Mouse (Mus musculus) kidney, embryonic 16.5 days (tissue): ENCODE data around the gene Ttc7. TPM values are rescaled to one million over a fixed set of nuclear protein-coding genes. Genes with fewer than 3 reads are reported as not detected.

ENCODE experiments used
- ATAC-seq: fragments of 200-750 bp; cut with Nextera tagmentation; 2 replicates; pipeline ENCODE4 v1.8.0; 2017; ENCODE audit warnings: moderate TSS enrichment; ENCODE audit not compliant: low FRiP score, low TSS enrichment
- H3K27ac ChIP-seq: fragments of 300-500 bp; sonication (generic); 2 replicates; pipeline ENCODE4 v1.5.1; 2014; ENCODE audit warnings: low read length
- H3K27me3 ChIP-seq: fragments of 300-500 bp; sonication (generic); 2 replicates; pipeline ENCODE4 v1.6.1; 2014; ENCODE audit warnings: low read length, control low read depth, mixed read lengths; ENCODE audit not compliant: insufficient read depth
- H3K36me3 ChIP-seq: fragments of 300-500 bp; sonication (generic); 2 replicates; pipeline ENCODE4 v1.6.1; 2014; ENCODE audit warnings: low read length, control low read depth, mixed read lengths; ENCODE audit not compliant: insufficient read depth
- H3K4me1 ChIP-seq: fragments of 300-500 bp; sonication (generic); 2 replicates; pipeline ENCODE4 v1.6.1; 2014; ENCODE audit warnings: low read length, control low read depth, mixed read lengths; ENCODE audit not compliant: insufficient read depth
- H3K4me2 ChIP-seq: fragments of 300-500 bp; sonication (generic); replicated peaks from 2 replicates; pipeline ENCODE4 v1.6.1; 2014; ENCODE audit warnings: low read depth, low read length
- H3K4me3 ChIP-seq: fragments of 300-500 bp; sonication (generic); 2 replicates; pipeline ENCODE4 v1.5.1; 2014; ENCODE audit warnings: mild to moderate bottlenecking, low read length
- H3K9ac ChIP-seq: fragments of 300-500 bp; sonication (generic); replicated peaks from 2 replicates; pipeline ENCODE4 v1.6.1; 2014; ENCODE audit warnings: low read length
- H3K9me3 ChIP-seq: fragments of 300-500 bp; sonication (generic); 2 replicates; pipeline ENCODE4 v1.6.1; 2016; ENCODE audit warnings: low read length, control low read depth
- WGBS: fragments of 180-500 bp; shearing (Covaris S2); extraction: QIAGEN DNeasy Blood & Tissue Kit; methylation state at CpG from one replicate; pipeline ENCODE4 v1.1.7; 2014; 5-methylcytosine and 5-hydroxymethylcytosine counted together
- polyA plus RNA-seq: library from polyadenylated mRNA; unstranded; fragments of >200 nt; fragmentation: Nextera tagmentation; extraction: Ambion mirVana; gene quantifications from 2 replicates; pipeline ENCODE4 v1.2.1, GENCODE M21; 2015

The Ttc7 gene
- polyA plus RNA-seq, 1 experiment from 2014 or later, result 8.7 TPM

- Histone ChIP-seq H3K9me3 (no peaks in the 10 kb centered on the region), H3K4me1 (no peaks in the 10 kb centered on the region), H3K27me3 (no peaks in the 10 kb centered on the region), H3K4me3 (no peak overlapping the region), H3K27ac (no peak overlapping the region), H3K4me2 (no peak overlapping the region), H3K36me3 (no peaks in the 10 kb centered on the region), H3K9ac (no peak overlapping the region)
- 63% methylated on average over 8 of the region's 8 CpGs for WGBS
- no peak for ATAC-seq
These were observed 60.5 kb downstream of the Ttc7 start for GRCm38 (mm10) chr17:87343060-87343703.

DNA sequence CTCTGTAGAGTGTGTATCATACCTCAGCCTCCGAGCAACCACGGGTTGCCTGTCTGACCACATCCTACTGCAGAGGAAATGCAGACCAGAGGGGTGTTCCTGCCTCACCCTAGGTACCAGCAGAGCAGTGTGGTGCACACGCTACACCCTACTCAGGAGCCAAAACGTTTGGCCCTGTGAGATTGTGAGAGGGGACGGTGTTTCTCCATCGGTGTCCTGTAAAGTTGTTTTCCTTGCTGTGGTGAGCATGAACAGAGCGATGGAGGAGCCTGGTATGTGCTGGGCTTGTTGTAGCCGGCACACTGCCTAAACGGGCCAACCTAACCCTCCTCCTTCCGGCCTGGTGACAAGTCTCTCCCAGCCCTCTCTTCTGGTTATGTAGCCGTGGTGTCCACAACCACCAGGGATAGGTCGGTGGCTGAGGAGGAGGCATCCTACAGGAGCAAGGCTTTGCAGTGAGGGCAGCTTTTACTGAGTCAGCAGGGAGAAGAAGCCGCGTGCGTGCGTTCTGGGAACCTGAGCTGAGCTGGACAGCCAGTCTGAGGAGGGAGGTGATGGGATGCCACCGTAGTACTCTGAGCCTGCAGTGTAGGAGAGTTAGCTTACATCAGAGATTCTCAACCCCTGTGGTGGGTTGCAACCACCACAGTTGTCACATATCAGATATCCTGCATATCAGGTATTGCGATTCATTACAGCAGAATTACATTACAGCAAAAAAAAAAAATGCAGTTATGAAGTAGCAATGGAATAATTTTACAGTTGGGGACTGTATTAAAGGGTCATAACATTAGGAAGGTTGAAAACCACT, 62.0 kb downstream of the Ttc7 start:
- ATAC-seq, result no peak
- Histone ChIP-seq H3K27ac (no peak overlapping the region), H3K27me3 (no peaks in the 10 kb centered on the region), H3K4me1 (peaks cover 7% of the 10 kb centered on the region; the same call in 1 of the 2 replicates), H3K4me2 (no peak overlapping the region), H3K36me3 (no peaks in the 10 kb centered on the region), H3K9ac (no peak overlapping the region), H3K9me3 (no peaks in the 10 kb centered on the region), H3K4me3 (no peak overlapping the region)
- 55% methylated on average over 18 of the region's 18 CpGs for WGBS

DNA sequence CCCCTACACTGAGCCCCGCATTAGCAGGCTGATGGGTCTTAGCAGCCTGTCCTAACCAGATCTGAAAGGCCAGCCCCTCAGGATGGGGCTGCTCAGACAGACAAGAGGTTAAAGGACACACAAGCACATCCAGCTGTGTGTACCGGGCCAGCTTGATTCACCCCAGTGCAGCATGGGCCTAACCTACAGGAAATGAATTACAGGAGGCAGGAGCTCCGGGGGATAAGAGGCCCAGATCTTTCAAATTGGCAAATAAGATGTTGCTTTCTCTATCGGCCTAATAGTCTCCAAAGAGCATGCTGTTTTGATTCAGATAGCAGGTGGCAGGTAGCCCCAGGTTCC, 62.5 kb downstream of the Ttc7 start:
- Histone ChIP-seq H3K27me3 (no peaks in the 10 kb centered on the region), H3K36me3 (no peaks in the 10 kb centered on the region), H3K4me3 (no peak overlapping the region), H3K4me1 (peaks cover 12% of the 10 kb centered on the region), H3K27ac (no peak overlapping the region), H3K9me3 (no peaks in the 10 kb centered on the region), H3K4me2 (no peak overlapping the region), H3K9ac (no peak overlapping the region)
- WGBS, result 39% methylated on average over 4 of the region's 4 CpGs
- ATAC-seq, result no peak

DNA sequence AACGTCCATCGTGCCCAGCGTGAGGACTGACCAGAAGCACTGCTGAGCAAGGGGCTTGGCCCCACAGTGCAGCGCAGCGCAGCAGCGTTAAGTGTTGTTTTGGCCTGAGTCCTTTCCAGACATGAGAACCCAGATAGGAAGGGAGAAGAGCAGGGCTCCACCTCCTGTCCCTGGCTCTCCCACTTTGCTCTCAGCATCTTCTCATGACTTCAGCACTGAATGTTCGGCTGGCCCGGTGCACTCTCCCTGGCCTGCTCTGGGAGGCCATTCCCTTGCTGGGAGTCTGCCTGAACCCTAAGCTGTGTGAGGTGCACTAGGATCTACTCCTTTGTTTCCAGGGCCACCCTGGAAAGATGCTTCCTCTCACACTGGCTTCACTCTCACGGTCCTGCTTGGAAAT, 65.7 kb downstream of the Ttc7 start:
- H3K4me3 ChIP-seq, result no peak overlapping the region
- H3K27ac ChIP-seq, result no peak overlapping the region
- no peak overlapping the region for H3K9ac ChIP-seq
- no peak overlapping the region for H3K4me2 ChIP-seq
- peaks cover 41% of the 10 kb centered on the region for H3K4me1 ChIP-seq
- H3K36me3 ChIP-seq, result no peaks in the 10 kb centered on the region
- H3K27me3 ChIP-seq, result no peaks in the 10 kb centered on the region
- ATAC-seq, result no peak
- 58% methylated on average over 9 of the region's 9 CpGs for WGBS
- no peaks in the 10 kb centered on the region for H3K9me3 ChIP-seq

- H3K4me1 ChIP-seq, result peaks cover 41% of the 10 kb centered on the region
- WGBS, result 23% methylated on average over 8 of the region's 9 CpGs
- ATAC-seq, result 0 out of 2 replicates have a peak, but pooled peaks have one; percentile 36
- H3K4me2 ChIP-seq, result no peak overlapping the region
- H3K9ac ChIP-seq, result no peak overlapping the region
- no peak overlapping the region for H3K27ac ChIP-seq
- no peaks in the 10 kb centered on the region for H3K9me3 ChIP-seq
- no peaks in the 10 kb centered on the region for H3K27me3 ChIP-seq
- H3K4me3 ChIP-seq, result no peak overlapping the region
- H3K36me3 ChIP-seq, result no peaks in the 10 kb centered on the region
These were observed 66.4 kb downstream of the Ttc7 start for GRCm38 (mm10) chr17:87349069-87349468.

DNA sequence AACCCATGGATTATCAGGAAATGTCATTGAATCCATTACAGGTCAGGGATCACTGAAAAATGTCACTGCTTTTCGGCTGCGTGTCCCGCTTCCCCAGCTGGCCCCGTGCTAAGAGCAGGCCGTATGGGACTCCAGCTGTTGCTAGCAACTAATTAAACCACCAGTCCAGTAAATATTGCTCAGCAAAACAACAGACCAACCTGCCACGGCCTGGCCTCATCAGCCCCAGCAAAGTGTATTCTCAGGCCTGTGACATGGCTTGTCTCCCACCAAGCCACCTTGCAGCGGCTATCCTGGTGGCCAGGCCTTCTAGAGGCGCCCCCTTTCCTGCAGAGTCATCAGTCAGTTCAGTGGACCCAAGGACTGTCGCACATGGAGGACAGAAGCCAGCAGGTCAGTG, 66.9 kb downstream of the Ttc7 start:
- H3K36me3 ChIP-seq, result no peaks in the 10 kb centered on the region
- no peaks in the 10 kb centered on the region for H3K27me3 ChIP-seq
- H3K9ac ChIP-seq, result no peak overlapping the region
- H3K4me2 ChIP-seq, result no peak overlapping the region
- WGBS, result 65% methylated on average over 9 of the region's 9 CpGs
- H3K27ac ChIP-seq, result peak overlapping the region; percentile 27; the same call in 1 of the 2 replicates
- ATAC-seq, result no peak
- H3K4me1 ChIP-seq, result peaks cover 41% of the 10 kb centered on the region
- no peak overlapping the region for H3K4me3 ChIP-seq
- H3K9me3 ChIP-seq, result no peaks in the 10 kb centered on the region

DNA sequence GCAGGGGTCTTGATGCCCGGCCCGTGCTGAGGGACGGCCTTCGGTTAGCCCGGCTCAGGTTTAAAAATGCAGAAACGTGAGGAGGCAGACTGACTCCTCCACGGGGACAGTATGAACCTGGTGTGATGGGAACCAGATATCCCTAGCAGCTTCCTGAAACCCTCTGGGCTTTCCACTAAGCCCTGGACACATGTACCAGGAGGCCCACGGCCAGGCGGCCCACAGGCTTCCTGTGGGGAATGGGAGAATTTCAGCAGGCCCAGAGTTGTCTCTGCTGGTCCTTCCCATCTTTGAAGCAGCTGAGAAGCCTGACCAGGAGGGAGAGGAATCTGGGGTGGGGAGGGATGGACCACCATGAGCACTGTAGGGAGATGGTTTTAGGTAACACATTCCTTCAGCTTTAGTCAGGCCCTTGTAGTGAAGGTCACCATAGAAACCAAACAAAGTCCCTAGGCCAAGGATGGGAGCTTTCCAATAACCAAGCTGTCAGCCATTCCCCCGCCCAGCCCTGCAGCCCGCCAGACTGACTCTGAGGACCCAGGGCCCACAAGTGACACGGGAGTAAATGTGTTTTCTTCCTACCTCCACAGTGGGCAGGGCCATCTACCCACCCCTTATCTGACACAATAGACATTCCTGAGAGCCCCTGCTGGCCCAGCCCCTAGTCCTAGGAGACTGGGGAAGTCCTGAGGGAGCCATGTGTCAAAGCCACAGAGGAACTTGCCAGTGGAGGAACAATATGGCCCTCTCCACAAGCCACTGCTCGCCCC, 68.0 kb downstream of the Ttc7 start:
- no peak overlapping the region for H3K4me2 ChIP-seq
- WGBS, result 34% methylated on average over 13 of the region's 13 CpGs
- ATAC-seq, result peak; percentile 13; the same call in 1 of the 2 replicates
- peak overlapping the region; percentile 85 for H3K27ac ChIP-seq
- H3K9me3 ChIP-seq, result no peaks in the 10 kb centered on the region
- no peaks in the 10 kb centered on the region for H3K27me3 ChIP-seq
- H3K4me3 ChIP-seq, result no peak overlapping the region
- peaks cover 41% of the 10 kb centered on the region for H3K4me1 ChIP-seq
- peak overlapping the region; percentile 15; the same call in 1 of the 2 replicates for H3K9ac ChIP-seq
- H3K36me3 ChIP-seq, result no peaks in the 10 kb centered on the region

GRCm38 (mm10) chr17:87351241-87352105, 68.8 kb downstream of the Ttc7 start:
- H3K4me3 ChIP-seq, result no peak overlapping the region
- ATAC-seq, result peak; percentile 17; the same call in 1 of the 2 replicates
- H3K9ac ChIP-seq, result peak overlapping the region; percentile 25; the same call in 1 of the 2 replicates
- no peaks in the 10 kb centered on the region for H3K9me3 ChIP-seq
- peak overlapping the region; percentile 85 for H3K27ac ChIP-seq
- H3K27me3 ChIP-seq, result no peaks in the 10 kb centered on the region
- H3K4me1 ChIP-seq, result peaks cover 41% of the 10 kb centered on the region
- 17% methylated on average over 20 of the region's 20 CpGs for WGBS
- no peak overlapping the region for H3K4me2 ChIP-seq
- H3K36me3 ChIP-seq, result no peaks in the 10 kb centered on the region
